Comparison of ENCODE assay signal across 8 mouse cellular contexts in genomic region chr11:93955256-93956150, GRCm38 (mm10). TPM values are rescaled to one million over a fixed set of nuclear protein-coding genes. Genes with fewer than 3 reads are reported as not detected.
DNase-seq lines count a peak whose midpoint lies in the region; ATAC-seq and TF ChIP-seq lines count a peak whose summit lies in the region.

No protein-coding gene starts in this region.

- H3K36me3 ChIP-seq in embryonic facial prominence, embryonic 14.5 days (ENCODE audit: control insufficient read depth, insufficient read depth, low read length), result peaks cover 60% of the 10 kb centered on the region
- peaks cover 64% of the 10 kb centered on the region for H3K36me3 ChIP-seq in limb, embryonic 13.5 days
- peaks cover 32% of the 10 kb centered on the region for H3K36me3 ChIP-seq in midbrain, embryonic 15.5 days (replicated peaks)
- H3K36me3 ChIP-seq in spleen, adult 2 months (ENCODE audit: control insufficient read depth, insufficient read depth, low read length), result peaks cover 14% of the 10 kb centered on the region

- WGBS in bone marrow, adult 2 months, result under 1% methylated on average over 67 of the region's 67 CpGs
- 0% methylated on average over 44 of the region's 67 CpGs for WGBS in embryonic facial prominence, embryonic 14.5 days
- WGBS in limb, embryonic 13.5 days, result under 1% methylated on average over 67 of the region's 67 CpGs
- WGBS in midbrain, embryonic 15.5 days, result under 1% methylated on average over 67 of the region's 67 CpGs
- under 1% methylated on average over 67 of the region's 67 CpGs for WGBS in spleen, adult 2 months

- H3K4me2 ChIP-seq in embryonic facial prominence, embryonic 14.5 days (ENCODE audit: low read depth, low read length), result peak overlapping the region; percentile 76
- H3K4me2 ChIP-seq in limb, embryonic 13.5 days (replicated peaks), result peak overlapping the region; percentile 92
- peak overlapping the region; percentile 87 for H3K4me2 ChIP-seq in midbrain, embryonic 15.5 days

- no peaks in the 10 kb centered on the region for H3K27me3 ChIP-seq in embryonic facial prominence, embryonic 14.5 days (replicated peaks; ENCODE audit: control insufficient read depth, insufficient read depth, low read length)
- no peaks in the 10 kb centered on the region for H3K27me3 ChIP-seq in limb, embryonic 13.5 days
- no peaks in the 10 kb centered on the region for H3K27me3 ChIP-seq in midbrain, embryonic 15.5 days (replicated peaks)
- H3K27me3 ChIP-seq in spleen, adult 2 months (ENCODE audit: control insufficient read depth, insufficient read depth, low read length), result no peaks in the 10 kb centered on the region

- peak overlapping the region; percentile 72 for H3K27ac ChIP-seq in bone marrow, adult 2 months (ENCODE audit: control insufficient read depth, insufficient read depth, low read depth, low read length, poor library complexity)
- H3K27ac ChIP-seq in embryonic facial prominence, embryonic 14.5 days (replicated peaks; ENCODE audit: low read depth, low read length), result peak overlapping the region; percentile 89
- peak overlapping the region; percentile 91 for H3K27ac ChIP-seq in limb, embryonic 13.5 days
- H3K27ac ChIP-seq in midbrain, embryonic 15.5 days, result peak overlapping the region; percentile 68
- H3K27ac ChIP-seq in spleen, adult 2 months (ENCODE audit: insufficient read depth, low read length), result peak overlapping the region; percentile 94

- ATAC-seq in embryonic facial prominence, embryonic 14.5 days (ENCODE audit: low read depth), result peak; percentile 98
- ATAC-seq in limb, embryonic 13.5 days (ENCODE audit: low FRiP score, low read depth), result peak; percentile 98
- ATAC-seq in midbrain, embryonic 15.5 days (replicated peaks), result peak; percentile 96

- peak; percentile 94 for DNase-seq in A20 (ENCODE audit: low read depth, low spot score)
- peak; percentile 97 for DNase-seq in embryonic facial prominence, embryonic 14.5 days (ENCODE audit: low spot score)
- DNase-seq in heart, adult 8-10 months (ENCODE audit: low spot score), result peak; percentile 93
- peak; percentile 96 for DNase-seq in kidney, adult 9 months
- DNase-seq in spleen, adult 2 months (ENCODE audit: low read depth in 1 of 2, low spot score in 2 of 2), result peak; percentile 80 to 95

- no peaks in the 10 kb centered on the region for H3K9me3 ChIP-seq in embryonic facial prominence, embryonic 14.5 days (ENCODE audit: control insufficient read depth, low read length)
- no peaks in the 10 kb centered on the region for H3K9me3 ChIP-seq in limb, embryonic 13.5 days
- no peaks in the 10 kb centered on the region for H3K9me3 ChIP-seq in midbrain, embryonic 15.5 days

- H3K9ac ChIP-seq in embryonic facial prominence, embryonic 14.5 days (ENCODE audit: low read depth, low read length), result peak overlapping the region; percentile 67
- peak overlapping the region; percentile 81 for H3K9ac ChIP-seq in limb, embryonic 13.5 days
- peak overlapping the region; percentile 50 for H3K9ac ChIP-seq in midbrain, embryonic 15.5 days

- H3K4me3 ChIP-seq in bone marrow, adult 2 months (replicated peaks; ENCODE audit: control insufficient read depth, low read depth, low read length), result peak overlapping the region; percentile 89
- peak overlapping the region; percentile 55 for H3K4me3 ChIP-seq in embryonic facial prominence, embryonic 14.5 days (ENCODE audit: low read depth, low read length)
- H3K4me3 ChIP-seq in limb, embryonic 13.5 days, result peak overlapping the region; percentile 75
- H3K4me3 ChIP-seq in midbrain, embryonic 15.5 days, result peak overlapping the region; percentile 52
- peak overlapping the region; percentile 93 for H3K4me3 ChIP-seq in spleen, adult 2 months (ENCODE audit: extremely low read depth, insufficient read depth, insufficient read length)

- peaks cover 2% of the 10 kb centered on the region for H3K4me1 ChIP-seq in bone marrow, adult 2 months (ENCODE audit: control insufficient read depth, insufficient read depth, low read length)
- peaks cover 17% of the 10 kb centered on the region for H3K4me1 ChIP-seq in embryonic facial prominence, embryonic 14.5 days (ENCODE audit: control insufficient read depth, insufficient read depth, low read length)
- H3K4me1 ChIP-seq in limb, embryonic 13.5 days, result peaks cover 34% of the 10 kb centered on the region
- H3K4me1 ChIP-seq in midbrain, embryonic 15.5 days, result peaks cover 20% of the 10 kb centered on the region
- peaks cover 13% of the 10 kb centered on the region; the same call in 1 of the 2 replicates for H3K4me1 ChIP-seq in spleen, adult 2 months (ENCODE audit: control insufficient read depth, insufficient read depth, insufficient read length)

- no peak for TF ChIP-seq CTCF in bone marrow, adult 2 months (IDR thresholded peaks at IDR 0.05; ENCODE audit: control insufficient read depth, insufficient read depth, low read length)
- no peak for TF ChIP-seq CTCF in spleen, adult 2 months (IDR thresholded peaks at IDR 0.05; ENCODE audit: extremely low read depth, insufficient read depth, insufficient read length, insufficient replicate concordance)

- peak; percentile 63 for TF ChIP-seq POLR2A in bone marrow, adult 2 months (IDR thresholded peaks at IDR 0.05; ENCODE audit: borderline replicate concordance, control insufficient read depth, low read depth, low read length)
- TF ChIP-seq POLR2A in spleen, adult 2 months (IDR thresholded peaks at IDR 0.05; ENCODE audit: low read depth, low read length), result peak; percentile 3; the same call in 1 of the 2 replicates

RNA-seq across cellular contexts. Expression of gene Nme2, which starts 0.6 kb away (rescaled TPM):
- 47.5 and 121 TPM in 2 replicates for polyA plus RNA-seq in bone marrow, adult 2 months (2011; ENCODE audit: insufficient read depth, insufficient read length, low replicate concordance, missing spikeins)
- 336 and 395 TPM in 2 replicates for polyA plus RNA-seq in embryonic facial prominence, embryonic 14.5 days (2014; fragmentation: Nextera tagmentation; extraction: Ambion mirVana)
- 1,000 to 10,000 TPM; 1,051 to 1,128 (median 1,108) TPM for total RNA-seq in heart, adult 8-10 months (2022)
- polyA plus RNA-seq in limb, embryonic 13.5 days (2015; fragmentation: Nextera tagmentation; extraction: Ambion mirVana), result 289 and 307 TPM in 2 replicates
- polyA plus RNA-seq in midbrain, embryonic 15.5 days (2015; fragmentation: Nextera tagmentation; extraction: Ambion mirVana), result 68.6 and 70.3 TPM in 2 replicates
- polyA plus RNA-seq in spleen, adult 2 months (2012; rRNA removed), result 88.3 and 103 TPM in 2 replicates

RNA-seq across cellular contexts. Expression of gene Gm20390, which starts 12.6 kb away (rescaled TPM):
- 4.4 and 29.3 TPM in 2 replicates for polyA plus RNA-seq in bone marrow, adult 2 months (2011; ENCODE audit: insufficient read depth, insufficient read length, low replicate concordance, missing spikeins)
- 365 and 376 TPM in 2 replicates for polyA plus RNA-seq in embryonic facial prominence, embryonic 14.5 days (2014; fragmentation: Nextera tagmentation; extraction: Ambion mirVana)
- total RNA-seq in heart, adult 8-10 months (2022), result 10 to 100 TPM; 11.7 to 17.8 (median 12.5) TPM
- 400 and 424 TPM in 2 replicates for polyA plus RNA-seq in limb, embryonic 13.5 days (2015; fragmentation: Nextera tagmentation; extraction: Ambion mirVana)
- polyA plus RNA-seq in midbrain, embryonic 15.5 days (2015; fragmentation: Nextera tagmentation; extraction: Ambion mirVana), result 299 and 314 TPM in 2 replicates
- 6.0 and 7.0 TPM in 2 replicates for polyA plus RNA-seq in spleen, adult 2 months (2012; rRNA removed)

RNA-seq across cellular contexts. Expression of gene Nme1, which starts 12.8 kb away (rescaled TPM):
- 70.1 and 89.9 TPM in 2 replicates for polyA plus RNA-seq in bone marrow, adult 2 months (2011; ENCODE audit: insufficient read depth, insufficient read length, low replicate concordance, missing spikeins)
- 143 TPM in 2 replicates for polyA plus RNA-seq in embryonic facial prominence, embryonic 14.5 days (2014; fragmentation: Nextera tagmentation; extraction: Ambion mirVana)
- total RNA-seq in heart, adult 8-10 months (2022), result 10 to 100 TPM in 3 of 4 experiments, 1 to 10 TPM in 1; 8.3 to 15.9 (median 12.6) TPM
- polyA plus RNA-seq in limb, embryonic 13.5 days (2015; fragmentation: Nextera tagmentation; extraction: Ambion mirVana), result 141 and 162 TPM in 2 replicates
- 473 and 498 TPM in 2 replicates for polyA plus RNA-seq in midbrain, embryonic 15.5 days (2015; fragmentation: Nextera tagmentation; extraction: Ambion mirVana)
- polyA plus RNA-seq in spleen, adult 2 months (2012; rRNA removed), result 81.9 and 91.3 TPM in 2 replicates

RNA-seq across cellular contexts. Expression of gene Spag9, which starts 40.4 kb away (rescaled TPM):
- polyA plus RNA-seq in bone marrow, adult 2 months (2011; ENCODE audit: insufficient read depth, insufficient read length, low replicate concordance, missing spikeins), result 8.6 and 22.7 TPM in 2 replicates
- polyA plus RNA-seq in embryonic facial prominence, embryonic 14.5 days (2014; fragmentation: Nextera tagmentation; extraction: Ambion mirVana), result 69.9 and 71.6 TPM in 2 replicates
- total RNA-seq in heart, adult 8-10 months (2022), result 100 to 1,000 TPM; 141 to 155 (median 148) TPM
- 42.6 and 44.1 TPM in 2 replicates for polyA plus RNA-seq in limb, embryonic 13.5 days (2015; fragmentation: Nextera tagmentation; extraction: Ambion mirVana)
- 85.5 and 88.9 TPM in 2 replicates for polyA plus RNA-seq in midbrain, embryonic 15.5 days (2015; fragmentation: Nextera tagmentation; extraction: Ambion mirVana)
- 14.8 and 27.5 TPM in 2 replicates for polyA plus RNA-seq in spleen, adult 2 months (2012; rRNA removed)

Comparison
In these comparisons a context has a peak if more than half of its experiments do, and no peak if none do; other contexts are left out.
1. Peak in every context shown above with its lines: DNase-seq, ATAC-seq, H3K4me3 ChIP-seq and H3K27ac ChIP-seq.